Mouse (Mus musculus): ENCODE measurements around the gene Cblb.

Gene Cblb

GRCm38 (mm10) chr16:52194866-52195265, 163.8 kb downstream of the Cblb start:
- DNase-seq (ENCODE audit: low spot score in 2 of 2), result no peak

GRCm38 (mm10) chr16:52200107-52200506, 169.1 kb downstream of the Cblb start:
- peak; percentile 9 to 27 for DNase-seq (ENCODE audit: low spot score in 2 of 2)

GRCm38 (mm10) chr16:52210844-52211606, 180.0 kb downstream of the Cblb start:
- DNase-seq (ENCODE audit: low spot score in 2 of 2), result no peak

GRCm38 (mm10) chr16:52219069-52219468, 188.0 kb downstream of the Cblb start:
- no peak for DNase-seq (ENCODE audit: low spot score in 2 of 2)

- DNase-seq (ENCODE audit: low spot score in 2 of 2), result no peak
Measured at GRCm38 (mm10) chr16:52222896-52223295, 191.9 kb downstream of the Cblb start.

- no peak for DNase-seq (ENCODE audit: low spot score in 2 of 2)
Measured at GRCm38 (mm10) chr16:52229446-52229845, 198.4 kb downstream of the Cblb start.

GRCm38 (mm10) chr16:52229930-52230329, 198.9 kb downstream of the Cblb start:
- DNase-seq (ENCODE audit: low spot score in 2 of 2), result no peak

- no peak for DNase-seq (ENCODE audit: low spot score in 2 of 2)
Measured at GRCm38 (mm10) chr16:52242144-52242543, 211.1 kb downstream of the Cblb start.

GRCm38 (mm10) chr16:52243421-52243973, 212.5 kb downstream of the Cblb start:
- no peak for DNase-seq (ENCODE audit: low spot score in 2 of 2)

- no peak for DNase-seq (ENCODE audit: low spot score in 2 of 2)
Measured at GRCm38 (mm10) chr16:52250196-52250595, 219.2 kb downstream of the Cblb start.

GRCm38 (mm10) chr16:52250935-52251334, 219.9 kb downstream of the Cblb start:
- no peak for DNase-seq (ENCODE audit: low spot score in 2 of 2)
